Mouse (Mus musculus): ENCODE measurements at regions not wholly inside any gene's neighbourhood (a gene's known extent, or its start where the extent isn't known, plus 50 kb on each side); places are given as distances from the start of the nearest gene placed in this dataset.
"Not testable (repeated sequence)": the region's sequence is repeated elsewhere in the genome, so short reads cannot be mapped to it uniquely, and the experiment has no call there.

- WGBS, result 76% methylated on average over 3 of the region's 3 CpGs
- DNase-seq (ENCODE audit: low read depth, low spot score), result no peak
Measured at GRCm38 (mm10) chr2:166446536-166446935, 267.1 kb downstream of the Prex1 start.

GRCm38 (mm10) chr2:166445824-166446223 is 267.8 kb downstream of the Prex1 start:
- DNase-seq (ENCODE audit: low read depth, low spot score), result not testable (repeated sequence)
- WGBS, result 70% methylated on average over 7 of the region's 7 CpGs

DNA sequence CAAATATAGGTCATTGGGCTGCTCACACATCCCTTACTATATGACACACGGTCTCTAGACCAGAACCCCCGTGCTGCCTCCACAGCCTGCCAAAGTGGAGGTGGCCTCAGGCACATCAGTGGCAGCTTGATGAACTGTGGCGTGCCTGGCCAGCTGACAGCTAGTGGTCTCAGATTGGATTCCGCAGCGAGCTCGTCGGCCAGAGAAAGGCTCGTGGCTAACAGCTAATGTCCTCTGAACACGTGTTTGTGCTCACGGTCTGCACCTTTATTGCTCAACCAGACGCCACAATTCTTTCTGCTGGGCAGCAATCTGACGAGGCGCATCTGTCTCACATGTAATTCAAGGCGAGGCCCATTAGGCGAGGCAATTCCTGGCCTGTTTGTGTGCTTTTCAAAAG is 270.6 kb downstream of the Prex1 start:
- 37% methylated on average over 15 of the region's 15 CpGs for WGBS
- no peak for DNase-seq (ENCODE audit: low read depth, low spot score)

DNA sequence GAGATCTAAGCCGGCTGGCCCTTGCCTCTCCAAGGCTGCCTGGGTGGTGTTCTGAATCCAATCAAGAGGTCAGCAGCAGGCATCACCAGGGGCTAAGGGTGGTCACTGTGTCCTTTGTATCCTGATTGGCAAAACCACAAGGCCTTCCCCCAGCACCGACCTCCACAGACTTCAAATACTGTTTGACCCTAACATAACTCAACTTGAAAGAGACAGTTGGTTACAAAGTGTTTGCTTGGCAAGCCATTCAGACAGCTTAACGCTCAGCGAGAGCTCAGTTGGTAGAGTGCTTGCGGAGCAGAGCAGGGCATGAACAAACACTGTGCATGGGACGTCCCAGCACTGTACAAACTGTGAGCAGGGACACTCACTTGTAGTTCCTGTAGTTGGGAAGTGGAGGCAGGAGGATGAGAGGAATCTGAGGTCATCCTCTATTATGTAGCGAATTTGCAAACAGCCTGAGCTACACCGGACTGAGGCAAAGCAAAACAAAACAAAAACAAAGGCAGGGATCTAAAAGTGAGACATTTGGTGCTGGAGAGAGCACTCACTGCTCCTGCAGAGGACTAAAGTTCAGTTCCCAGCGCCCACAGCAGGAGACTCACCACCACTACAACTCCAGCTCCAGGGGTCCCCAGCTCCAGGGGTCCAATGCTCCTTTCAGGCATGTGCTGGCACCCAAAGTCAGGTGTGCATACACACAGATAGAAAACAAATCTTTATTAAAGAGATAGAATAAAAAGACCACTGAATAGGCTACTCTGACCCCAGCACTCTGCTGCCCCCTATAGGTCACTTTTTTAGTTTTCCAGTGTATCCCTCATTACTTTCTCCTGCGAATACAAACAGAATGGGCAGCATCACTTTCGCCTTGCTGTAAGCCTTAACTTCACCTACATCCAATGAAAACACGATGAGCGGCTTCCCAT is 273.5 kb downstream of the Prex1 start:
- no peak for DNase-seq (ENCODE audit: low read depth, low spot score)
- WGBS, result 57% methylated on average over 13 of the region's 13 CpGs

DNA sequence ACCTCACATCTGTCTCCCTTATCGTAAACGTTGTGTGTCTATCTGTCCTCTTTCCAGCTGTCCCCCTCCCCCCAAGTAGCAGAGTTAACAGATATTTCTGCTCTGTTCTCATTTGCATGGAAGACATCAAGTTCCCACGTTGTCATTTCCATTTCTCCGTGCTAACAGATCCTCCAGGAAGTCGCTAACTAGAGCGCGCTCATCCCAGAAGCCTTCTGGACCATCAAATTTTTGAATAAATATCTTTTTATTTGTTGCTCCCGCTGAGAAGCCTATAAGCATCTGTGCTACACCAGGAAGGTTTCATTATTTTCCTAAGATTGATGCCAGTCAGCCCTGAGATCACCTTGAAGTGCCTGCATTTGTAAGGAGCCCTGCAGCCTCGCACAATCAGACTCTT is 275.4 kb downstream of the Prex1 start:
- no peak for DNase-seq (ENCODE audit: low read depth, low spot score)
- WGBS, result 80% methylated on average over 9 of the region's 9 CpGs

- WGBS, result 15% methylated on average over 8 of the region's 8 CpGs
- DNase-seq (ENCODE audit: low read depth, low spot score), result no peak
Measured at GRCm38 (mm10) chr2:166434554-166434953, 279.1 kb downstream of the Prex1 start.

GRCm38 (mm10) chr2:166433655-166434333 is 278.3 kb upstream of the Sulf2 start:
- DNase-seq (ENCODE audit: low read depth, low spot score), result no peak
- WGBS, result 56% methylated on average over 15 of the region's 15 CpGs

- WGBS, result 75% methylated on average over 13 of the region's 13 CpGs
- no peak for DNase-seq (ENCODE audit: low read depth, low spot score)
Measured at GRCm38 (mm10) chr2:166432948-166433654, 277.6 kb upstream of the Sulf2 start.

DNA sequence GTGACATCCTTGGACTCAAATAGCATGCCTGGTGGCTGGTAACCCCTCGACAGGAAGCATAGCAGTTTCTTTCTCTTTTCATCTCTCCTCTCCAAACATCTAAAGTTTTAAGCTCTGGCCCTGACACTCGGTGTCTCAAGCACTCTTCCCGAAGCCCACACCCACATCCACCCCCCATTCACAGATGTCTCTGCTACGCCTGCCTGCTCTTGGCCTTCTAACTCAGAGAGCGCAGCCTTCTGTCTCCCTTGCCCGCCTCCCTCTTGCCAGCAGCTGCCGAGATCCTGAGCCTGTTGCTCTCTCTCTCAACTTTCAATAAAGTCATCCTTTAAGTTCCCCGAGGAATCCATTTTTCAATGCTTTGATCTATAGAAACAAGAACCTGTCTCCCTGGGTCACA is 277.1 kb upstream of the Sulf2 start:
- no peak for DNase-seq (ENCODE audit: low read depth, low spot score)
- 74% methylated on average over 8 of the region's 8 CpGs for WGBS

- WGBS, result 17% methylated on average over 5 of the region's 5 CpGs
- no peak for DNase-seq (ENCODE audit: low read depth, low spot score)
Measured at GRCm38 (mm10) chr2:166429918-166430317, 274.5 kb upstream of the Sulf2 start.

DNA sequence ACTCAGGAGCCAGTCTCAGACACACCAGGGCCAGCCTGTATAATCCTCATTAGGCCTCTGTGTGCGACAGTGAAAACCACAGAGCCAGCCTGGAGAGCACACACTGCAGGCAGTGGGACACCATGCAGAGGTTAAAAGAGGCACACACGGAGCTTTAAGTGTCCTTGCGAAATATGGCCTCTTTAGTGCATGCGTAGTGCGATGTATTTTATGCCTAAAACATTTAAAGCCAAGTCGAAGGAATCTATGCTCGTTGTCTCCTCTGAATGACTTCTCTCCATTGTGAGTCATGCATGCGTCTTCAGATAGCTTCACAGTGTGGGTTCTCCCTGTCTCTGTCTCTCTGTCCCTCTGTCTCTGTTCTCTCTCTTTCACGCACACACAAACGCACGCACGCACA is 274.0 kb upstream of the Sulf2 start:
- WGBS, result 82% methylated on average over 12 of the region's 12 CpGs

DNA sequence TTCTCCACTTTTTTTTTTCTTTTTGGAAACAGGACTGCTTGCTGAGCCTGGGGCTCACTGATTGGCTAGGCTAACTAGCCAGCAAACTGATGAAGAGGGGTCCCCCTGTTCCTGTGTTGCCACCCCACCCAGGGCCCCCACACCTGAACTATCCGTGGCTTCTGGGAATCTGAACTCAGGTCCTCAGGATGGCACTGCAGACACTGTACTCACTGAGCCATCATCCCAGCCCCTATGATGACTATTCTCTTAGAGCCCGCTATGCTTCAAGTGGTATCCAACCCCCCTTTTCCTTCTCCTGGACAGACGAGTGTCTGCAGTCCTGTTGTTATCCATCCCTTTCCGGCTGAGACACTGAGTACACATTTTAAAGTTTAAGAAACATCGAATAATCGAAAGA is 271.9 kb upstream of the Sulf2 start:
- whole genome bisulfite sequencing, result 63% methylated on average over 6 of the region's 6 CpGs
- DNase-seq (ENCODE audit: low read depth, low spot score), result no peak

More for the DNA sequence above, 274.0 kb upstream of the Sulf2 start:
- no peak for DNase-seq (ENCODE audit: low read depth, low spot score)

DNA sequence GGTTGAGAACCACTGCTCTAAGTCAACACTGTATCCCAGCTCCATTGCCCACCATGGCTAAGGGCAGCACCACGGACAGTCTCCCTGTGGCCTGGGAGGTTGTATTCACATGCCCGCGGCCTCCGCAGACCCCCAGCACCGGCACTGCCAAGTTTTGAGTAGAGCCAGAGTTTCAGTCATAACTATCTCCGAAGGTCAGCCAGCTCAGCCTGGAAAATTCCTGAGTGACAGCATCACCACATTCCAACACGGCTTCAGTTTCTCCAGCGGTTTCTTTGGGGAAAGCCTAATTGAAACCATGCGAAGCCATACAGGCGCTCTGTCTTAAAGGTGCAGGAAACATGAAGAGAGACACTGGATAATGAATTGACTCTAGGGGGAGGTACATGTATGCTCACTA is 271.5 kb upstream of the Sulf2 start:
- DNase-seq (ENCODE audit: low read depth, low spot score), result no peak
- WGBS, result 22% methylated on average over 10 of the region's 10 CpGs

DNA sequence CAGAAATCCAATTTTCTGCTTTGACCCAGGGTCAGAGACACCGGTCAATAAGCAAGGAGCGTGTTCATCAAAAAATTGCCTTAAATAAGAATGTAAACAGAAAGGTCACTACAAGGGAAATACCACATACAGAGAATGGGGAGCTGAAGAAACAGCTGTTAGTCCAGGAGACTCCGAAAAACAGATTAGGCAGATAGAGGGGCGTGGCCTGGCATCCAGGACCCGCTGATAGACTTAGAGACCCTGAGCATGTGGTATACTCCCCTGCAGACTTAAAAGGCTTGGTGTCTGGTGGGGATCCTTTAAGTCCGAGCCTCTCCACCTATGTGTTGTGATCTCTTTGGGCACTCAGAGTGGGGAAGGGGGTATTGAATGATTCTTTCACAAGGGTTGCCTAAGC is 271.0 kb upstream of the Sulf2 start:
- no peak for DNase-seq (ENCODE audit: low read depth, low spot score)
- WGBS, result 58% methylated on average over 6 of the region's 6 CpGs

DNA sequence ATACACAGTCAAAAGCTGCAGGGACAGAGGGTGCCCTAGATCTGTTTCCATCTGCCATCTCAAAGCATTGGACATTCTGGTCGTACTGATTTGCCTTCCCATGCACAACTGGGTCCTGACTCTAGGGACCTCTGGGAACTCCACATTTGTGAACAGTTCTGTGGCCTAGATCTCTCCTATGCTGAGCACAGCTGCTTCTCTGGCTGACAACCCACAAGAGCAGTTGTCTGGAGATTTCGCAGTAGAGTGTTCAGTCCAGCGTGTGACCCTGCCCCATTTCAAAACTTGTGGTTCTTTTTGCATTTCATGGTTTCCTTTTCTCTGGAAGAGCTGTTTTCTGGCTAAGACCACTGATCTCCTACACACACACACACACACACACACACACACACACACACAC is 269.7 kb upstream of the Sulf2 start:
- whole genome bisulfite sequencing, result 69% methylated on average over 3 of the region's 3 CpGs
- no peak for DNase-seq (ENCODE audit: low read depth, low spot score)

- no peak for DNase-seq (ENCODE audit: low read depth, low spot score)
- WGBS, result 85% methylated on average over 6 of the region's 6 CpGs
Measured at GRCm38 (mm10) chr2:166423132-166423660, 267.7 kb upstream of the Sulf2 start.

DNA sequence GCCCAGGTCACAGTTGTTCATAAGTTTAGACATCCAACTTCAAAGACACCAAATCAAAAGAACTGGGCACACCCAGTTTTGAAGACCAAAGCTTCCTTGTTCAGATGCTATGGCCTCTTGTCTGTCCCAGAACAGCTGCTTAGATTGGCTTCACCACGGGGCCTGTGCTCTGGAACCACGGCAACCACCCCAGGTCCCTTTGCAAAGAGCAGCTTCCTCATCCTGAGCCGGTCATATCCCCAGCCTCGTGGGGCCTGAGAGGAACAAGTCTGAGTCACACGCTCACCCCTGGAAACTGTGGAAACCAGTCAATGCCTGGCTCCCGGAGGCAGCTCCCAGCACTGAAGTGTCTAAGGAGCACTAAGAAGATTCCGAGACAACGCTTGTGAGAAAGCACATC is 264.8 kb upstream of the Sulf2 start:
- 67% methylated on average over 8 of the region's 8 CpGs for WGBS
- no peak for DNase-seq (ENCODE audit: low read depth, low spot score)

- 85% methylated on average over 9 of the region's 9 CpGs for WGBS
- no peak for DNase-seq (ENCODE audit: low read depth, low spot score)
Measured at GRCm38 (mm10) chr2:166419271-166419670, 263.8 kb upstream of the Sulf2 start.

- 82% methylated on average over 8 of the region's 8 CpGs for WGBS
- DNase-seq (ENCODE audit: low read depth, low spot score), result no peak
Measured at GRCm38 (mm10) chr2:166418279-166418678, 262.8 kb upstream of the Sulf2 start.

DNA sequence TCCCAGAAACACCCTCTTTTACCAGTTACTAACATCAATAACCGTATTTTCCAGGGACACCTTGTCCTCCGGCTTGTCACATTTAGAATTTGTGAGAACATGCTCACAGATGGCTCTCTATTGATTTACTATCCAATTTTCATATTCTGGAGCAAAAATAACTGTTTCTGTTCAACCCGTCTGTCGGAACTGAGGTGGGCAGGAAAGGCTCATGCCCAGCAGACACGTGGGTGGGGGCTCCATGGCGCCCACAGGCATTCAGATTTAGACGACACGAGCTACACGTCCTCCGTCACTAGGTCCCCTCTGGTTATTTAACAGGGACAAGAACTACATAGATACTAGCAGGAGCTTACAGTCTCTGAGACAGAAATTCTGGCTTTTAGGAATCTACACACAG is 262.2 kb upstream of the Sulf2 start:
- WGBS, result 90% methylated on average over 10 of the region's 10 CpGs

More for the DNA sequence above, 262.2 kb upstream of the Sulf2 start:
- DNase-seq (ENCODE audit: low read depth, low spot score), result no peak

Data from large intestine, adult 2 months (tissue).